Mouse (Mus musculus) testis, adult 2 months (tissue): Measurements from ENCODE around the gene Tiam1. TPM values are rescaled to one million over a fixed set of nuclear protein-coding genes. Genes with fewer than 3 reads are reported as not detected.

Experiments
- H3K27ac ChIP-seq: fragments of 200-500 bp; 2 replicates; pipeline ENCODE4 v1.5.1; 2012; ENCODE audit warnings: low read depth, low read length; ENCODE audit not compliant: control insufficient read depth, insufficient read depth
- H3K27me3 ChIP-seq: fragments of 200-500 bp; 2 replicates; pipeline ENCODE4 v1.6.1; 2012; ENCODE audit warnings: mild to moderate bottlenecking, low read length, moderate library complexity; ENCODE audit not compliant: control insufficient read depth, insufficient read depth
- H3K36me3 ChIP-seq: fragments of 200-500 bp; 2 replicates; pipeline ENCODE4 v1.6.1; 2012; ENCODE audit warnings: mild to moderate bottlenecking, low read length; ENCODE audit not compliant: control insufficient read depth, insufficient read depth
- H3K4me1 ChIP-seq: fragments of 200-500 bp; 2 replicates; pipeline ENCODE4 v1.6.1; 2012; ENCODE audit warnings: low read length; ENCODE audit not compliant: control insufficient read depth, insufficient read depth
- H3K4me3 ChIP-seq: fragments of 200-500 bp; 2 replicates; pipeline ENCODE4 v1.5.1; 2012; ENCODE audit warnings: low read depth, mild to moderate bottlenecking, low read length, moderate library complexity, mixed read lengths; ENCODE audit not compliant: control insufficient read depth
- CTCF ChIP-seq: fragments of 200-500 bp; IDR thresholded peaks from 2 replicates; pipeline ENCODE4 v1.5.1; 2012; ENCODE audit warnings: low read depth, mild to moderate bottlenecking, inconsistent platforms, low read length, moderate library complexity; ENCODE audit not compliant: control insufficient read depth, insufficient read depth, insufficient replicate concordance
- POLR2A ChIP-seq: fragments of 200-500 bp; IDR thresholded peaks from 2 replicates; pipeline ENCODE4 v1.6.1; 2012; ENCODE audit warnings: low read depth, mild to moderate bottlenecking, inconsistent platforms, low read length, moderate library complexity; ENCODE audit not compliant: control insufficient read depth
- polyA plus RNA-seq: library from polyadenylated mRNA; depleted of rRNA; stranded (reverse); fragments of >200 nt; gene quantifications from 2 replicates; pipeline ENCODE4 v1.2.3, GENCODE M21; 2012

Gene Tiam1
- polyA plus RNA-seq, 1 experiment = 9.6 TPM

- H3K27me3 ChIP-seq = no peaks in the 10 kb centered on the region
- H3K27ac ChIP-seq = no peak overlapping the region
- TF ChIP-seq POLR2A = no peak
- TF ChIP-seq CTCF = no peak
- no peak overlapping the region for H3K4me3 ChIP-seq
- H3K36me3 ChIP-seq = no peaks in the 10 kb centered on the region
- H3K4me1 ChIP-seq = no peaks in the 10 kb centered on the region; the same call in 1 of the 2 replicates
These were observed 52.4 kb downstream of the Tiam1 start for GRCm38 (mm10) chr16:90091112-90091720.

- H3K27ac ChIP-seq = no peak overlapping the region
- no peak for TF ChIP-seq POLR2A
- no peak for TF ChIP-seq CTCF
- H3K4me1 ChIP-seq = no peaks in the 10 kb centered on the region; the same call in 1 of the 2 replicates
- no peaks in the 10 kb centered on the region for H3K27me3 ChIP-seq
- H3K4me3 ChIP-seq = no peak overlapping the region
- no peaks in the 10 kb centered on the region for H3K36me3 ChIP-seq
These were observed 53.2 kb downstream of the Tiam1 start for GRCm38 (mm10) chr16:90090368-90090767.

- H3K4me1 ChIP-seq = no peaks in the 10 kb centered on the region
- H3K4me3 ChIP-seq = peak overlapping the region; percentile 74
- H3K27ac ChIP-seq = no peak overlapping the region
- no peaks in the 10 kb centered on the region for H3K27me3 ChIP-seq
- H3K36me3 ChIP-seq = no peaks in the 10 kb centered on the region
- TF ChIP-seq POLR2A (no peak), CTCF (no peak)
These were observed 56.3 kb downstream of the Tiam1 start for GRCm38 (mm10) chr16:90087256-90087655.

GRCm38 (mm10) chr16:90086111-90086510, 57.5 kb downstream of the Tiam1 start:
- Histone ChIP-seq H3K27me3 (no peaks in the 10 kb centered on the region), H3K27ac (no peak overlapping the region), H3K4me3 (peak overlapping the region; percentile 74), H3K36me3 (no peaks in the 10 kb centered on the region), H3K4me1 (no peaks in the 10 kb centered on the region)
- TF ChIP-seq CTCF (no peak), POLR2A (no peak)

DNA sequence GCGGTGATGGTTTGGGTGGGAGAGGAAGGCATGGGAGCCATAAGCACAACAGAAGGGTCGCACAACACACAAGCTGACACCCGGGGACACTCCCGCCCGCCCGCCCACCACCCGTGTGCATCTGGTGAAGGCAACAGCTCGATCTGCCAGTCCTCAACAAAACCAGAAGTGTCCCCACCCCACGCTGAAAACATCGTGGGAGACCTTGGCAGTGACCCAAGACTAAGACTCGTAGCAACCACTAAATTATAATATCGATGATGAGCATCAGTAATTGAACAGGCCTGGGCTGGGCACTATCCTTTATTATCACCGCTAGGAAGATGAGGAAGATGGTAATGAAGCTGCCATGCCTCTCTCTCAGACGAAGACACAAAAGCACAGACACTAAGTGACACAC, 58.0 kb downstream of the Tiam1 start:
- Histone ChIP-seq H3K27ac (no peak overlapping the region), H3K27me3 (no peaks in the 10 kb centered on the region), H3K4me1 (no peaks in the 10 kb centered on the region), H3K36me3 (no peaks in the 10 kb centered on the region), H3K4me3 (peak overlapping the region; percentile 74)
- TF ChIP-seq CTCF = no peak
- TF ChIP-seq POLR2A = no peak

DNA sequence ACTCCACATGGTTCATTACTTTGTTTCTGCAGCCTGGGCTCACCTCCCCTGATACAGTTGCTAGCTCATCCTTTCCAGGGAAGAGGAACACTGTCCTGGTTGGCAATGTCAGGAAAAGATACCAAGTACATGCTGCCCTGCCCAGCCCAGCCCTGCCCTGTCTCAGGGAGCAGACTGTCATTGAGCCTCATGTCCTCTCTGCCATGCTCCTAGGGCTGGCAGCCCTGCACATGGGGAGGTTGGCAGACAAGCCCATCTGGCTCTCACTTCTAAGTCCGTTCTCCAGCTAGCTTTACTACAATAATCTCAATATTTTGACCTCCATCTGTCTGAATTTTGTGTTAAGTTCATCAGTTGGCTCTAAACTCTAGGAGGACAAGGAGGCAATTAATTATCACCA, 62.4 kb downstream of the Tiam1 start:
- H3K27me3 ChIP-seq = no peaks in the 10 kb centered on the region
- no peaks in the 10 kb centered on the region for H3K36me3 ChIP-seq
- no peaks in the 10 kb centered on the region; the same call in 1 of the 2 replicates for H3K4me1 ChIP-seq
- H3K4me3 ChIP-seq = no peak overlapping the region
- no peak overlapping the region for H3K27ac ChIP-seq
- no peak for TF ChIP-seq POLR2A
- TF ChIP-seq CTCF = no peak

- Histone ChIP-seq H3K27ac (peak overlapping the region; percentile 22; the same call in 1 of the 2 replicates), H3K27me3 (no peaks in the 10 kb centered on the region), H3K4me1 (no peaks in the 10 kb centered on the region; the same call in 1 of the 2 replicates), H3K4me3 (peak overlapping the region; percentile 73), H3K36me3 (no peaks in the 10 kb centered on the region)
- TF ChIP-seq CTCF (no peak), POLR2A (0 out of 2 replicates have a peak, but pooled peaks have one; percentile 31)
These were observed 64.7 kb downstream of the Tiam1 start for GRCm38 (mm10) chr16:90078806-90079381.
